Mouse (Mus musculus) right cerebral cortex, adult 18-20 months (tissue): ENCODE results near the gene Cyp1a2.
A peak's percentile ranks its signal among the peaks of the same experiment; 100 is the strongest.

Experiments used
- DNase-seq: peaks from one replicate; pipeline ENCODE4 v3.0.0; 2022; ENCODE audit warnings: mixed read lengths

The Cyp1a2 gene

DNA sequence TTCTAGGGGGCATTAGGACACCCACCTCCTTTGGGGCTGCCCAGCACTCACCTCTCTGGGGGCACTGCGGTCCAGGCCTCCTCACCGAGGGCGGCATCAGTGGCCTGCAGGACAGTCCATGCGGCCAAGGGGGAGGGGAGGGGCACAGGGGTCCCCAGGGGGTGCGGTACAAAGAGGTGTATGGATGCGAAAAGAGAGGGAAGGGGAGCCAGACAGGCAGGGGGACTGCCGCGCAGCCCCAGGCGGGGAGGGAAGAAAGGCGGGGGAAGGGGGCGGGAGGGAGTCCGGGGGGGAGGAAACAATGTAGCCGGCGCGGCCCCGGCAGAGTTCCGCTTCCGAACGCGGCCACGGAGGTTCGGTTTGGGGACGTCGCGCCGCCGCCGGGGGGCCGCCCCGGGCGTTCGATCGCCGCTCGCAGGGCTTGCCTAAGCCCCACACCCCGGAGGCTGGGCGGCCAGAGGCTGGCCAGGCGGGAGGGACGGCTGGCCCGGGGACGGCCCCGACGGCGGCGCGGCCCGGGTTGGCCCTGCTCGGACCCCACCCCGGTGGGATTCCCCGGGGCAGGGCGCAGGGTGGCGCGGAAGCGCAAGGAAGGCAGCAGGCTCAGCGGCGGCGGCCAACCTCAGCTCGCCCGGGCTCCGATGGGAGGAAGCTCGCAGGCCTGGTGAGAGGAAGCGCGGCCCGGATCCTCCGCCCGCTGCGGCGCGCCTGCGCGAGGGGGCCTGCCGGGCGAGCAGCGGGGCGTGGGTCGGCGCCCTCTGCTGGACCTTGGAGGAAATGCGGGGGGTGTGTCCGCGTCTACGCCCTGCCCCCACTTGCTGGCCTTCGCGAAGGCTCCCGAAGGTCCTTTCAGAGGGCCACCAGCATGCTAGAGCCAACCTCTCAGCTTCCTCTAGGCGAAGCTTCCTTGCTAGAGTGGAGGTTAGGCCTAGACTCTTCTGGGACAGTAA lies 38.3 kb downstream of the Cyp1a2 start:
- DNase-seq, result peak; percentile 89

DNA sequence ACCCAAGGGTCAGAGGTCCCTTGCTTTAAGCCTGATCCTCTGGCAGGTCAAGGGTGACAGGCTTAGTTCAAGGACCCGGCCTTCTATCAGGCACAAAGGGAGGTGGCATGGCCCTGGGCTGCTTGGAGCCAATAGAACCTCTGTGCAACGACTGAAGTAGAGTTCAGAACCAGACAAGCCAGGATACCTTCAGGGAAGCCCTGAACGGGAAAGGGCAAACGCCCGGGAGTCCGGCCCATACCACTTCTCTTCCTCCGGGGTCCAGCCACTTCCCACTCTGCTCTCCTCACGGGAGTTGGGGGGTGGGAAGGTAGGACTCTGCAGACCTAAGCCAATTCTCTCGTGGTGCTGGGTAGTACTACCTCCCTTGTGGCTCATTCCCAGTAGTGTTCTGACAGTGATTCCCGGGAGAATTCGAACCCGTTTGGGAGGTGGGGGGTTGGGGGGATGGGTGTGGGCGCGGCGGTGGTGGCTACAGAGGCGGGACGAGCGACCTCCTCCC lies 39.0 kb downstream of the Cyp1a2 start:
- DNase-seq, result no peak

DNA sequence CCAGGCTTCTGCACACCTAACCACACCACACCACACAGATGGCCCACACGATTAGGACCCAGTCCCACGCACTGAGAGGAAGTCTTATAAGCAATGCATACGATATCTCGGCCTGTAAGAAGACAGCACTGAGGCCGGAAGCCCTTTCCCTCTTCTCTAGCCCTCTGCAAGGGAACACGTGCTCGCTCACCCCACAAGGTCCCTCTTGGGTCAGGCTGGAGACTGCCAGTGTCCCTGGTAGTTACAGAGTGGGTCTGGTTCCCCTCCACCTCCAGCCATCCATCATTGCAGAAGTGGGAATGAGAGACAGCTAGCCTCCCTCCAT lies 39.7 kb downstream of the Cyp1a2 start:
- no peak for DNase-seq

DNA sequence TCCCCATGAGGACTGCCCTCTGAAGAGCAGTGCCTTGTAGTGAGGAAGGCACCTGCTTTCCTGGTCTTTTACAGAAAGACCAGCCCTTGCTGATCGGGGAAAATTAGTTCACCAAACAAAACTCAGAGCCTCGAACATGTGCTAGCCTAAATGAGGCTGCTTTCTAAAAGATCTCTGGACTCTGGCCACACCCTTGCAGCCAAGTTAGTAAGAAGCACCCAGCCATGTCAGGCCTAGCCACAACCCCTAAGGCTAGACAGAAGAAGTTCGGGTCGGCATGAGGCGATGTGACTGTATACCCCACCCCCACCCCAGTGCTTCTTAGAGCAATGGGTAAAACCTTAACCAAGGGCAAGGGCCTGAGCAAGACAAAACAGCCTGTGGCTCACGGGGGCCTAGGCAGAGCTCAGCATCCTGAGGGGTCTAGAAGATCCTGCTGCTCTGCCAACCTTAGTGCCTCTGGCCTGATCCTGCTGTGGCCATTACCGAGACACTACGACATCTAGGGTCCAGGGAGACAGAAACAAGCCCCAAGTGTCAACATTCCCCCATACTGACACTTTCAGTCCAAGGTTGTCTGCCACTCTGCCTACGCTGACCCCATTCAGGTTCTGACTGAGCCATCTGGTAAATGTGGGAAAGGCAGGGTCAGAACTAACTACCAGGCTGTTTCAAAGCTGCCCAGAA lies 40.2 kb downstream of the Cyp1a2 start:
- DNase-seq, result no peak

DNA sequence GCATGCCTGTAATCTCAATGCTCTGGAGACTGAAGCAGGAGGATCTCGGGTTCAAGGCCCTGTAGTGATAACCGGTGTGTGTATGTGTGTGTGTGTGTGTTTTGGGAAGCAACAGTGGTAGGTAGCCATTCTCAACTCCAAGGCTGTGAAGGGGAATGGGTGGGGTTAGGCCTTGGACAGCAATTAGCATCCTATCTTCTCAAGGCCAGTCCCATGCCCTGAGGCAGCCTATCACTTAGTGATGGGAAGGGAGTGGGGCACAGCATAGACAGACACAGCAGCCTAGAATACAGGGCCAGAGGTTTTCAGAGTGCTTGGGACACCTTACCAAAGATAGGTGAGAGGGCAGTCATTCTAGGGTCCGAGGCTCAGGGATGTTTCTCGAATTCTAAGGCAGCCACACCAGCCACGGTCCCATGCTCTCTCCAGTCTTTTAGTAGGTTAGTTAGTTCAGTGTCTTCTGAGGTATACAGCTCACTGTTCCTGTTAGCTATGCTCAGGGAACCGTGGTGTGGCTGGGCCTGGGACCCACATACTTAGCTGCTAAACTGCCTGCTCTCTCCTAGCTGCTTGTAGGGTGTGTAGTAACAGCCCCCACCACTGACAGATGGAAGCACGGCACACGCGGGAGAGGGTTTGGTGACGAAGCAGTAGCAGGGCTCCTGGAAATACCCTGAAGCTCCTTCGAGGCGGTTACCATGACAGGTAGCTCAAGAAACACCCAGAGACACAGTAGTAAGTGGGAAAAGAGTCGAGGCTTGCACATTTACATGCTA lies 41.5 kb downstream of the Cyp1a2 start:
- no peak for DNase-seq

DNA sequence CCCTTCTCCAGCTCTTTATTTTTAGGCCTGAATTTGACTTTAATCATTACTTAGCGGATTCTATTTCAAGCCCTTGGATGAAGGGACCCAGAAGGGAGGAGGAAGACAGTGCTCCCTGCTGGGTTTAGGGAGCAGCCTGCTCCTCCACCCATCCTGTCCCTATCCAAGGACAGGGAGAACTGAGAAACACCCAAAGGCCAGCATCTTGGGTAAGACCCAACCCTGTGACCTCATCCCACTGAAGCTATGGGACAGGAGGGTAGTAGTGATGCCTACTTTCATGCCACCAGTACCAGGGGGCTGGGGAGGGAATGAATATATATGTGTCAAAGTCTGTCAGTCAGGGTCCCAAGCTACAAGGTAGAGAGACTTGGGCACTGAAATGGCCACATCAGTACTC lies 42.5 kb downstream of the Cyp1a2 start:
- no peak for DNase-seq

- DNase-seq, result peak; percentile 39
Measured at GRCm38 (mm10) chr9:57640384-57640783, 43.1 kb downstream of the Cyp1a2 start.

DNA sequence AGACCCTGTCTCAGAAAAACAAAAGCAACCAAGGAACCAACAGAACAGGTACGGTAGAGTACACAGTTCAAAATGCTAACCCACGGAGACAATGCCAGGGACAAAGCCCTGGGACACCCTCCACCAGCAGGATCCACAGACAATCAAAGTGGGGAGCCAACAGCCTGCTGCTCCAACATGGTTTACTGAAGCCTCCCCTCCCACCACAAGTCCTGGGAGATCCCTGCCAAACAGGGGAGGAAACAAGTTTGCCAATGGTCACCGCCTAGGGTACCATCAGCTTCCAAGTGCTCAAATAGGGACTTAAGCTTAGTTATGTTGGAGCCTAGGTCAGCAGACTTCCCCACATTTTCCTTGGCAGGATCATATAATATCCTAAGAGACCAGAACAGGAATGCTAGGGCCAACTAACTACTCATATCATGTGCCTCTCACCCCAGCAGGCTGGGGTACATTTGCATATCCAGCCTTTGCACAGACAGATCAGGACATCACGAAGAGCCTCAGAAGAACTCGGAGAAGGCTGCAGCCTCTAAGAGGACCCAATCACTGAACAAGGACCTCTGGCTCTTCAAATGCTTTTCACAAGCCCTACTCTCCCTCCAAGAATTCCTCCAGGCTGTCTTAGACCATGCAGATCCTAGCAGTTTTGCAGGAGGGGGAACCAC lies 43.7 kb downstream of the Cyp1a2 start:
- DNase-seq, result no peak

- DNase-seq, result no peak
Measured at GRCm38 (mm10) chr9:57638651-57639459, 44.6 kb downstream of the Cyp1a2 start.

DNA sequence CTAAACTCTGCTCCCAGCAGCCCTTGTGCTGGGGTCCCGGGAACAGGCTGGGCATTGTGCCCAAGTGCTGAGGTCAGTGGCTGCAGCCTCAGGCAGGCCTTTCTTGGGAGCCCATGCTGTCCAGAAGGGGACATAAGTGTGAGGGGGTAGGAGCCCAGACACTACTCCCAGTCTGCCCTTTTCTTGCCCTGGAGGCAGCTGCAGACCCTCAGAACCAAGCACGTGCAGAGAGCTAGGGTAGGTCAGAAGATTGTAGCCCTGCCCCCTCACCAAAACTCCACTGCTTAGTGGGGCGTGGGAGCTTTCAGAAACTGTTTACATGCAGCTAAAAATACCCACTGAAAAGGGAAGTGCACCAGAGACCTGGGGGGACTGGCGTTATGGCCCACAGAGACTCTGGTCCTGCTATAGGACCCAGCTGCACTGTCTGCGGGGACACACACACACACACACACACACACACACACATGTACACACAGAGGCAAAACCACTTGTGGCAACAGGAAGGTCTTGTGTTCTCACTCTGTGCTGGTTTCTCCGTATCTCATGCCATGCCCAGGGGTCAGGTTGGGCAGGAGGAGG lies 45.7 kb downstream of the Cyp1a2 start:
- DNase-seq, result no peak

- DNase-seq, result no peak
Measured at GRCm38 (mm10) chr9:57637272-57637671, 46.2 kb downstream of the Cyp1a2 start.

- DNase-seq, result peak; percentile 66
Measured at GRCm38 (mm10) chr9:57633481-57634024, 50.0 kb downstream of the Cyp1a2 start.

DNA sequence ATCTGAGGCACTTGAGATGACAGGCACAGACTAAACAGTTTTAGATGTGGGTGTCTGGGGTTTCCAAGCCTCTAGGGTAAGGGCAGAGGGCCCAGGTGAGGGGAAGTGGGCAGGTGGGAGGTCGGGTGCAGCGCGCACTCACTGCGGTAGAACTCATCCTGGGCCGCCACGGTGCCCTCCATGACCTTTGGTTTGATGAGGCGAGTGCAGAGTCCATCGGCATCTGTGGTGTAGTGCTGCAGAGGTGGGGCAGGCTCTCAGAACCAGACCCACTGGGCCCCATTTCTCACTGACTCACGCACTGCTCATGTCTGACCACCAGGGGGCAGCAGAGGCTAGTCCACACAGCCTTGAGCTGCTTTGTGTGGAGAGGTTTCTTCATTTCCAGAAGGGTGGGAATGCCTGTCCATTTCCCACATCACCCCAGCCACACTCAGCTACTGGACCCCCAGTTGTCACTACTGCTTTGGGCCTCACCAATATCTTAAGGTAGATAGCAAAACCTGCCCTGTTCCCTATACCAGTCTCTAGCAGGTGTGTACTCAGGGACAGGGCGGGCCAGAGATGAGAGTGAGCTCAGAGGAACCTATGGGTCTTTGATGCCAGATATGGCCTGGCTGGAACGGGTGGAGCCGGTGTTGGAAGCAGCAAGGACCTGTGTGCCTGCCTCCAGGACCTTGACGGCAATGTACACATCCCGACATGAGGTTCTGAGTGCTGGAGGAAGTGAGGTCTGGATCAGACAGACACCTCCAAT lies 54.2 kb downstream of the Cyp1a2 start:
- DNase-seq, result peak; percentile 62

DNA sequence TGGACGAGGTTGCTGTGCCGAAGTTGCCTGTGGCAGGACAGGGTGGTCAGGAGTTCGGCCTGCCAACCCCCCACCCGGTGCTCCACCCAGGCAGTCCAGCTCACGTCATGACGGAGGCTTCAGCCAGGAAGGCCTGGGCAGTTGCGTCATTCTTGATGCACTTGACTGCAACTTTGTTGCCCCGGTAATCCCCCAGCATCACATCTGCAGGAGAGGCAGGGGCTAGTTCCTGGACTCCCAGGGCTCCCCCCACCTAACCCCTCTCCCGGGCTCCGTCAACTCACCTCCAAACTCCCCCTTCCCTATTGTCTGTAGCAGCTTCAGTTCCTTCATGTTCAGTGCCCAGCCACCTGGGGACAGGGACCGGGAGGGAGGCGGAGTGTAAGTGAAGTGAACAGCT lies 54.8 kb downstream of the Cyp1a2 start:
- no peak for DNase-seq

GRCm38 (mm10) chr9:57627892-57628291 lies 55.6 kb downstream of the Cyp1a2 start:
- DNase-seq, result no peak

DNA sequence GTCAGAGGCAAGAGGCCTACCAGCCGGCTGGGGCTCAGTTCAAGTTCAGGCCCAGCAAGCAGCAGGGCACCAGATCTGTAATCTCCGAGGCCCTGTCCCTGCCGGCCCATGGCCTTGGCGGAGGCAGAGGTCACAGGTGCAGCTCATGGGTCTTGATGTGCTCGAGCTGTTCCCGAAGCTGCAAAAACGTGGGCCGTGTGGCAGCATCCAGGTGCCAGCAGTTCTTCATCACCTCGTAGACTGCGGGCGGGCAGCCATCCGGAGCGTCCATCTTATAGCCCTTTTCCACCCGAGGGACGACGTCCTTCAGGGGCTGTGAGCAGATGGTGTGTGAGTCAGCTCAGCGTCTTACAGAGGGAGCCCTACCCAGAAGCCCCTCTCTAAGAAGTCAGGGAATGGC lies 56.3 kb downstream of the Cyp1a2 start:
- no peak for DNase-seq
